Comparison of ENCODE assay signal across 9 mouse cellular contexts in the genomic region with DNA sequence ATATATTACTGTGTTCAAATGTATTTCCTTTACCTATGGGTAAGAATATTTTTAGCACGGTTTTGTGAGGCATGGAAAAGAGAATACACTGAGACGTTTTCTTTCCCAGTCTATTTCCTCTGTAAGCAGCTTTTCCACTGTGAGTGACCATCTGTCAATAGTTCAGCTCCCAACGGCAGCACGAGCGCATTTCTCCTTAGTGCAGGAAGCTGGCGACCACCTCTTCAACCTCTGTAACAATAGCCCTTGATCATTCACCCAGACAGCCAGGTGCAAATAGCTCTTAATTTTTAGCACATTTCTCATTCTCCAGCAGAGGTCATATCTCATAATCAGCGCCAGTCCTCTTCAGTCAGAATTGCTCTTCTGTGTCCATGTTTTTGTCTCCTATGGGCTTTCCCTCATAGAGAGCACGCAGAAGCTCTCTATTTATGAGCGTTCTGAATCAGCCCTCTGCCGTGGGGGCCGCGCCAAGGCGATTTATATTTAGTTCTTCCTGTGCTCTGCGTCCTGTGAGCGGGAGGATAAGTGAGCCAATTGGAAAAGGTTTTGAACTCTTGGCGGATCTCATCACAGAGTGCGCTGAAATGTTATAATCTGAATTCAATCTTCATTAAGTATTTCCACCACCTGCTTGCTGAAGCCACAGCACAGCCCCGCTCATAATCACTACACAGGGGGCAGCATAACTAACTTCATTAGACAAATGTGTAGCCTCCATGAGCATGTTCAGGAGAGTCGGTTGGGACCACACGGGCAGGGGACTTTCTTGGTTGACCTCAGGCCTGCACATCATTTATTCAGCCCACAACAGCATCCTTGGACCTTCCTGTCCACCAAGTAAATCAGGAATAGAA.
DNase-seq lines count a peak whose midpoint lies in the region; ATAC-seq lines count a peak whose summit lies in the region.
"Had no signal": no experiment of that assay in that cellular context is flagged by ENCODE, and none has a peak within 500 bp of the region (broad histone marks: within the 10 kb centered on the region; RNA-seq: fewer than 3 reads in every experiment).

No protein-coding gene starts in this region.

- peak overlapping the region; percentile 39; the same call in 1 of the 2 replicates for H3K27ac ChIP-seq in embryonic facial prominence, embryonic 14.5 days (replicated peaks; ENCODE audit: low read depth, low read length)
- H3K27ac ChIP-seq in heart, embryonic 12.5 days (ENCODE audit: poor library complexity, severe bottlenecking) = no peak overlapping the region

- H3K9me3 ChIP-seq in embryonic facial prominence, embryonic 14.5 days (ENCODE audit: control insufficient read depth, low read length) = no peaks in the 10 kb centered on the region
- no peaks in the 10 kb centered on the region for H3K9me3 ChIP-seq in heart, embryonic 12.5 days (replicated peaks)

- H3K9ac ChIP-seq in embryonic facial prominence, embryonic 14.5 days (ENCODE audit: low read depth, low read length) = no peak overlapping the region
- H3K9ac ChIP-seq in heart, embryonic 12.5 days = no peak overlapping the region

- no peak overlapping the region for H3K4me3 ChIP-seq in embryonic facial prominence, embryonic 14.5 days (ENCODE audit: low read depth, low read length)
- H3K4me3 ChIP-seq in heart, embryonic 12.5 days = no peak overlapping the region

- 26% methylated on average over 20 of the region's 20 CpGs for WGBS in embryonic facial prominence, embryonic 14.5 days
- 50% methylated on average over 20 of the region's 20 CpGs for WGBS in heart, embryonic 12.5 days

- intact Hi-C loops in heart, postnatal 25 days (cut with DNase I) = no loop called here

- 0 out of 2 replicates have a peak, but pooled peaks cover 13% of the 10 kb centered on the region for H3K4me1 ChIP-seq in embryonic facial prominence, embryonic 14.5 days (ENCODE audit: control insufficient read depth, insufficient read depth, low read length)
- peaks cover 5% of the 10 kb centered on the region; the same call in 1 of the 2 replicates for H3K4me1 ChIP-seq in heart, embryonic 12.5 days (replicated peaks)

- H3K27me3 ChIP-seq in embryonic facial prominence, embryonic 14.5 days (replicated peaks; ENCODE audit: control insufficient read depth, insufficient read depth, low read length) = no peaks in the 10 kb centered on the region
- no peaks in the 10 kb centered on the region for H3K27me3 ChIP-seq in heart, embryonic 12.5 days (replicated peaks)
- H3K27me3 ChIP-seq: CH12.LX had no signal

- peak overlapping the region; percentile 41 for H3K4me2 ChIP-seq in embryonic facial prominence, embryonic 14.5 days (ENCODE audit: low read depth, low read length)
- H3K4me2 ChIP-seq in heart, embryonic 12.5 days = peak overlapping the region; percentile 28

- no peaks in the 10 kb centered on the region for H3K36me3 ChIP-seq in embryonic facial prominence, embryonic 14.5 days (ENCODE audit: control insufficient read depth, insufficient read depth, low read length)
- no peaks in the 10 kb centered on the region for H3K36me3 ChIP-seq in heart, embryonic 12.5 days

- DNase-seq in heart, adult 11 months = peak; percentile 83
- no peak for DNase-seq in heart, postnatal 25 days (ENCODE audit: low spot score)
- DNase-seq in embryonic facial prominence, embryonic 14.5 days (ENCODE audit: low spot score) = peak; percentile 75
- DNase-seq in kidney, postnatal 4 days = peak; percentile 58 to 70
- DNase-seq in lung, postnatal 14 days = peak; percentile 40
- peak; percentile 30 for DNase-seq in right cerebral cortex, postnatal 4 days
- DNase-seq in c-Kit-positive CD71-positive TER-119-positive erythroid progenitor cells, embryonic 14.5 days (ENCODE audit: low spot score) = no peak

- ATAC-seq in embryonic facial prominence, embryonic 14.5 days (ENCODE audit: low read depth) = peak; percentile 47; the same call in 1 of the 2 replicates
- ATAC-seq in heart, embryonic 12.5 days (ENCODE audit: insufficient number of reproducible peaks, low FRiP score) = no peak

Comparison
In these comparisons a context has a peak if more than half of its experiments do, and no peak if none do; other contexts are left out.
1. DNase-seq: peak in heart, adult 11 months (single experiment), embryonic facial prominence, embryonic 14.5 days (single experiment), kidney, postnatal 4 days (2 of 2), lung, postnatal 14 days (single experiment) and right cerebral cortex, postnatal 4 days (single experiment); none in heart, postnatal 25 days (single experiment) and c-Kit-positive CD71-positive TER-119-positive erythroid progenitor cells, embryonic 14.5 days (single experiment).